Mouse (Mus musculus) neural tube, embryonic 10.5 days (tissue): ENCODE results near the gene Stx1b.
A peak's percentile ranks its signal among the peaks of the same experiment; 100 is the strongest.

Experiments used
- DNase-seq: peaks from one replicate; pipeline ENCODE4 v3.0.0-alpha.2; 2017; ENCODE audit warnings: low spot score; ENCODE audit errors: extremely low spot score

The Stx1b gene

DNA sequence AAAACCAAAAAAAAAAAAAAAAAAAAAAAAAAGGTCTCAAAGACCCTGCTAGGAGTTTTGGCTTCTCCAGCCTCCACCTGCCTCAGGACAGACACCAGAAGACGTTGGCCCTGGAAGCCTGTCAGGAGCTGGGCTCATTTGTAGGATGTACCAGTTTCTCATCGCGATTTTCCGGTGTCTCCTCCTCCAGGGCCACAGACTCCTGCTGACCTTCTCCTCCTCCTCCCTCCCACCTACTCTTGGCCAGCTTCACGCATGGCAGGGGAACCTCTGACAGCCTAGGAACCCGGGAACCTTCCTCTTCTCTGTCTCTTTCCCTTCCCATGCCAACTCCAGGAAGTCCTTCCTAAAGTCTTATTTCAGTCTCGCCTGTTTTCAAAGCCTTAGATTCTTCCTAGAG lies 7.3 kb downstream of the Stx1b start:
- no peak for DNase-seq

DNA sequence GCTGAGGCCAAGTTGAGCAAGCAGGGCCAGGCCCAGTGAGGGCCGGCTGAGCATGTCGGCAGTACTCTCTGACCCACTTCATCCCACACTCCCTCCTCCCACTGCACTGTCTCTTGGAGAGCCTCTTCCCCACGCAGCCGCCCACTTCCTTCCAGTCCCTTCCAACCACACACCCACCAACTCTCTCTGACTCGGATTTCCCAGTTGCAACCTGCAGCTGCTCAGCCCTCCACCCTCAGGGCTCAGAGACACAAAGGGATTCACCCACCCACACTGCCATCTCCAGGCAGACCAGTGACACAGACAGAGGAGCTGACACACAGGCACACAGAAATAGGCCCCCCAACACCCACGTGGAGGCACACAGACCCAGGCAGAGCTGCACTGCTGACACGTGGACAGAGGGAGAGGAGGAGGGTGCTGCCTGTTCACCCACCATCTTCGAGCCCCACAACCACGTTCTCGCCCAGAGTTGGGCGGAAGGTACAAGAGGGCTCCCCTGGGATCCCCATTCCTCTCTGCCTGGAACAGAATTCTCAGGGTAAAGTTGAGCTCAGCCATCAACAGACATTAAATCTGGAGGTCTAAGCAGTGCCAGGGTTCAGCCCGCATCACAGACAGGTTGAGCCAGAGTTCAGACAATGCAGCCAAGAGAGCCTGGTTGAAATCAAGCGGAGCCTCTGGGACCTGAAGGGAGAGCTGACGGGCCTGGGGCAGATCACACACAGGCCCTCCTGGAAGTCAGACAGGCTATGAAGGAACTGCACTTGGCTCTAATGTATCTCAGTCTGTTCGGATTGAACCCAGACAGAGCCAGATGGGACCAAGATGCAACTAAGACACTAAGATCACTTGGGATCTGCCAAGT lies 8.2 kb downstream of the Stx1b start:
- DNase-seq = no peak

DNA sequence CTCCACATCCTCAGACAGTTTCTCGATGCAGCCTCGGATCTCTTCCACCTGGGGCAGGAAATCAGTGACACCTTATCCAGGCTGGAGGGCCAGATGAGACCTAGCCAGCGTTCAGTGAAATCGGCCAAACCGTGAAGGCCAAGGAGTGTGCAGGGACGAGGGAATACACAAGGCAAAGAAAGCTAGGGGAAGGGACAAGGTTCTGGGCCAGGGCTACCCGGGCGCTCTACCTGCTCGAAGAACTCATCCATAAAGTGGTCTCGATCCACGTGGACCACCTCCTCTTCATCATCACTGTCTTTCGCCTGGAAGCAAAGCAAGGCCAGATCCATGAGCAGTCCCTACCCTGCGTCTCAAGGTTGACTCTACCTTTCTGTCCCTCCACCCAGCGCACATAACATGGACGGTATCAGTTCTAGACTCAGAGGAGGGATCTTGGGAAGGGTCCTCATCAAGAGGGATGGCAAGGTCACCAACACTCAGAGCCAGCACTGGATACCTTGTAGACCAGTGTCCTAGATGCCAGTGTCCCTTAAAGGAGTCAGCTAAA lies 9.2 kb downstream of the Stx1b start:
- DNase-seq = no peak

DNA sequence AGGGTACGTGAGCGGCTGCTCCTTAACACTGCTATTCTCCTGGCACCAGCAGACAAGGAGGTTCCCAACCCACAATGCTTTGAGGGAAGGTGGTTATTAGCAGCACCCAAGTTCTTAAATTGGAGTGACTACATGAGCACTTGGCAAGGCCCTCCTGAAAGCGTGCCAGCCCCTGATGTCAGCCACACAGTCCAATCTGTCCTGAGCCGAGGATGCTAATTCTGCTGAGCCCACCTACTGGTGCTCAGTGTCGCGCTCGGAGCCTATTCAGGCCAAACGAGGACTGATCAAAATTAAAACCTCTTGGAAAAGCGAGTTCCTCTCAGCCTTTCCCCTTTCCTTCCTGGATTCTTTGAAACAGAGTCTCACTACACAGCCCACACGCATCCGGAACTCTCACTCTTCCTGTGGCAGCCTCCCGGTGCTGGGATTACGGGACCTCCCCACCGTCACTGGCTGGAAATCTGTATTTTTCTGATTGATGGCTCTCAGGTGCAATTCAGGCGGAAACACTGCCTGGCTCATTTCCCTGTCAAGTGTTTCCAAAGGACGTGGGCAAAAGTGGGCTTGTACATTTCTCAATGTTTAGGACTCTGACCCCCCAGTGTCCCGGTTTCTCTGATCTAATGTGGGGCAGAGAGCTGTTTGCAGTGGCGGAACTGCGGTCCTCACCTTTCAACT lies 10.0 kb downstream of the Stx1b start:
- DNase-seq = no peak

DNA sequence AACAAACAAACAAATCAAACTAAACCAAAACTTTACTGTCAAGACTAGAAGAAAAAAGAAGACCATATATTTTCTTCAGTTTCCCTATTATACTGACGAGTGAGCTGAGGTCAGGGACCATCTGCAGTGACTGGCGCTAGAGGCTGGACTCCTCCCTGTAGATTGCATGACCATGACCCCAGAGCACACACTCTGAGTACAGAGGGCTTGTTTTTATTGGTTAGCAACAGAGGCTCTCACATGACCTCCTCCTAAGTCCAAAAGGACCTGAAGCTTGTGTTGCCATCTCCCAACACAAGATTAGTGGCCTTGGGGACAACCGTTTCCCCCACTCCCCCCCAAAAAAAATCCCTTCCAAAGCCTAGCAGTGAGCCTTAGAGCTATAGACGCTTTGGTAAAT lies 10.5 kb downstream of the Stx1b start:
- no peak for DNase-seq

DNA sequence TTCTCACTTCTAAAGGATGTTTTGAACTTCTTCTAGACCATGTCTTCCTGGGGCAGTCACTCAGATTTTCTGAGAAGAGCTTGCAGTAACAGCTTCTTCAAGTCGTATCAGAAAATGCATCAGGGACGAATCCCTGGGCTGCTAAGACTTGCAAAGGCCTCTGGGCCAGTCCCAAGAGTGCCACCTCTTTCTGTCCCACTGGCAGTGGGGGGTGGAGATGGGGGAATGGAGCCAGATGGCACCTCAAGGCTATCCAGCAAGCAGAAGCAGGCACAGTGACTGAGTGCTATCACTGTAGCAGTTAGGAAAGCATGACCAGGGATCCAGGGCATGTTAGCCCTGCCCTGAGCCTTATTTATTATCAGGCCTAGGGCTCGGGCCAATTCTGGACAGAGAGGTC lies 12.1 kb downstream of the Stx1b start:
- DNase-seq = no peak

DNA sequence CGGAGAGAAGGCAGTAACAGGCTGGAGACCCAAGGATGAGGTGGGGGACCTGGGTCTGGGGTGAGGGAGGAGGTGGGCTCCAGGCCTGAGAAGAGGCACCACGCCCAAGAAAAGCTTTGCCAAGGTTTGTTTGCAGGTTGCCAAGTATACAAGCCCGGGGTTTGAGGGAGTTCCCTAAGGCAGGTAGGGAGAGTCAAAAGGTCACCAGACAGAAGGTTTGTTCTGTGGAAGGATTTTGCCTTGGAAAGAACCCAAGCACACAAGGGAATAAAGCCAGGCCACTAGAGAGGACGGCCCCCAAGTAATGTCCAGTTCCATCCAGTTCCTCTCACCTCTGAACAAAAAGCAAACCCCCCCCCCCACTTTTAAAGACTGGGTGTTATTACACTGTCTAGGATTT lies 13.1 kb downstream of the Stx1b start:
- DNase-seq = no peak

DNA sequence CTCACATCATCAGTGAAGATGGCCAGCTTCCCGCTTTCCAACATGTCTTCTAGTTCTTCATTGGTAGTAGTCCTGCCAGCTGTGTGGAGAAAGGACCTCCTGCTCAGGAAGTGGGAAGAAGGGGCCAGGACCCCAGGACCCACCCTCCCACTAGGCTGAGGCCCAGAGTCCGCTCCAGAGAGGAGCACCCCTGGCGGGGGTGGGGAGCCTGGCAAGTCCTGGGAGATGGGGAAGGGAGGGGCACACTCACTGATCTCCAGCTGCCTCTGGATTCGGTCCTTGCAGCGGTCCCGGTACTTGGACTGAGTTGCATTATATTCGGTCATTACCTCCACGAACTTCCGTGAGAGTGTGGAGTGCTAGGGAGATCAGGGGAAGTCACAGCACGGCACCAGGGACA lies 13.7 kb downstream of the Stx1b start:
- DNase-seq = no peak

DNA sequence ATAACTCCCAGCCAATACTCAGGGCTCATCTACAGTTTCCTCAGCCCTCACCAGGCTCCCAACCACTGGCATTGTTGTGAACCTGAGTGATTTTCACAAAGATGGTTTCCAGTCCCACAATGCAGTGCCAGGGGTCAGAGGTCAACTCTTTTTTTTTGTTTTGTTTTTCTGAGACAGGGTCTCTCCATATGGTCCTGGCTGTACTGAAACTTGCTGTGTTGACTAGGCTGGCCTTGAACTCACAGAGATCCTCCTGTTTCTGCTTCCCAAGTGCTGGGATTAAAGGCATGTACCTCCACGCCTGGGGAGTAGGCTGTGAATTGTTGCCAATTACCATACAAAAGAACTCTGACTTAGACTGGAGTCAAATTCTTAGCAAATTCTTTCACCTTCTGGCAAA lies 14.5 kb downstream of the Stx1b start:
- no peak for DNase-seq

DNA sequence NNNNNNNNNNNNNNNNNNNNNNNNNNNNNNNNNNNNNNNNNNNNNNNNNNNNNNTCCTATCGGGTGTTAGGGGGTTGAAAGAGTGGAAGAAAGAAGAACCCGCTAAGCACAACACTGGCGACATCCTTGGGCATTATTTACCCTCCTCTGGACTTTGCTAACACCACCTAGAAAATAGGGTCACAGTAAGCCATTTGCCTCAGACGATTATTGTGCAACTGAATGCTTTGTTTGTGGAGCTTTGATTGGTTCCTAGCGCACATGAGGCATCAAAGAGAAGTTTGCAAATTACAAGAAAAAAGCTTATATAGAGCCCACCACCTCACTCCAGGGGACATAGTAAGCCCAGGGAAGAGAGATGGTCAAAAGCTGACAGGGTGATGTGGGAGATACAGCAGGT lies 15.5 kb downstream of the Stx1b start:
- DNase-seq = no peak

DNA sequence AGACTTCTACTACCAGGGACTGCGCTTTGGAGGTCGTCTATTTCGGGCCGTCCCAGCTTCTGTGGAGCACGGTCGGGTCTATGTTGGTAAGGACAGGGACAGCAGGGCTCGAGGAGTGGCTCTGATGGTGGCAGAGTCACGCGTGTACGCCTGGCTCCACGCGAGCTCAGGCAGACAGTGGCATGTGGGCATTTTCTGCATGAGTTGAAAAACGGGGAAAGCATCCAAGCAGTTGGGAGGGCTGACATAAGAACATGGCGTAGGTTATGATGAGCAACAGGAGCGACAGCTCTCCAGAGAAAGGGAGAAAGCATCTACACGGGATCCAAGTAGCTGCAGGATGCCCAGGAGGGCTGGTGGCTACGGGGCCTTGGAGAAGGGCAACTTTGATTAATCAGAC lies 22.0 kb downstream of the Stx1b start:
- no peak for DNase-seq

DNA sequence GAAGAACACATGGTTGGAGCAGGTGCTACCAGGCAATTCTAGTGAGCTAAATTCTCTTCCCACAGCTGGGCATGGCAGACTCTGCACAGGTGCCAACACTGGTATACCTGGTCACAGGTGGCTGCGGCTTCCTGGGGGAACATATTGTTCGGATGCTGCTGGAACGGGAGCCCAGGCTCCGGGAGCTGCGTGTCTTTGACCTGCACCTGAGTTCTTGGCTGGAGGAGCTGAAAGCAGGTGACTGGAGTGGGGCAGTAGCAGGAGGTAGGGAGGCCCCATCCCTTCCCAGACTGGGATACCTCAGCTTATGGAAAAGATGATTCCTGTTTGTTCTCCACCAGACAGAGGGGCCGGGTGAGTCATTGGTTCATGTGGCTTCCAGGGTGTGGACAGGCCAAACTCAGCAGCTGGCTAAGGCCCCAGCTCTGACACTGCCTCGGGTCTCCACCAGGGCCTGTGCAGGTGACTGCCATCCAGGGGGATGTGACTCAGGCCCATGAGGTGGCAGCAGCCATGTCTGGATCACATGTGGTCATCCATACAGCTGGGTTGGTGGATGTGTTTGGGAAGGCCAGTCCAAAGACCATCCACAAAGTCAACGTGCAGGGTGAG lies 23.2 kb downstream of the Stx1b start:
- DNase-seq = no peak

DNA sequence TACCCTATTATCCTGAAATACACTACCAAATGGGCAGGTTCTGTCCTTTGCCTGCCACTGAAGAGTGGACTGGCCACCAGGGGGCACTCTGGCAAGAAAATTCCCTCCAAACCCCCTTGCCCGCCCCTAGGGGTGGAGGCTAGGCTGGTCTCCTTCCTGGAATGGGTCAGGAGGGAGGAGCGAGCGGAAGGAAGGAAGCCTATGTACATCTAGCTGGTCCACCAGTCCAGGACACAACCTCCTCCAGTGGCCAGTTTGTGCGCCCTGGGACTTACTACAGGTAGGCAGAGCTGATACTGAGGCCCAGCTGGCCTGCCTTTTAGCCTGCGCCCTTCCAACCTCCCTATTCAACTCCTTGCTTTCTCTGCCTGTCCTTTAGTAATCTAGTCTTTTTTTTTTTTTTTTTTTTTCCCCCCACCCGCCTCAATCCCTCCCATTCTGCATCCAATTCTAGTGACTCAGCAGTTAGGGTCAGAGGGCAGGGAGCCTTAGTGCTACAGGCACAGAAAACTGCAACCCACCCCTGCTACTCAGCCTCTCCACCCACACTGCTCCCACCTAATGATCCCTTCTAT lies 23.8 kb downstream of the Stx1b start, which contains the start of gene Hsd3b7:
TSS of gene Hsd3b7 (plus strand) at position 170 of the 575 bp plus-strand sequence.
- DNase-seq = peak; percentile 91

DNA sequence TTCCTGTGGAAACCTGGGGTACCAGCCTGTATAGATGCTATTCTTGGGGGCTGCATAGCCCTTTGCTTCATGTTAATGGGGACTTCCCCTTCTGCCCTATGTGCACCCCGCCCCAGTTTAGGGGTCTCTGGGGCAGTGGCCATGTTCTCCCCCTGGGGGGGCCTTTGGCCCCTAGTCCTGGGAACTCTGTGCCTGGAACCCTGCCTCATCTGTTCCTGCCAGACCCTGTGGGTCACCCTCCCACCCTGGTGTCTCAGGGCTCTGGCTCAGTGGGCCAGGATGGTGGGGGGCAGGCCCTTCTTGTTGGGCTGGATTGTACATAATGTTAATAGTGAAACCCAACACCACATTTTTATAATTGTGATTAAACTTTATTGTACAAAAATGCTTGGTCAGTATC lies 24.6 kb downstream of the Stx1b start:
- no peak for DNase-seq

DNA sequence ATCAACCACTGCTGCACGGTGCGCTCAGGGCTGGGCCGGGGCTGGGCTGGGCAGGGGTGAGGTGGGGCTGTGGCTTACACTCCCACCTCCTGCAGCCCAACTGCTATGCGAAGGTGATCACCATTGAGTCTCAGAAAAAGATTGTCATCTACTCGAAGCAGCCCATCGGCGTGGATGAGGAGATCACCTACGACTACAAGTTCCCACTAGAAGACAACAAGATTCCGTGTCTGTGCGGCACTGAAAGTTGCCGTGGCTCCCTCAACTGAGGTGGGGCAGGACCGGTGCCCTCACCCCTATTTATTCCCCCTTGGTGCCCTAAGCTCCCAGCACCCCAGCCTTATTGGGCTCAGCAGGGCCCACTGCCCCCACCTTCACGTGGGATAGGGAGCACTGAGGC lies 25.1 kb downstream of the Stx1b start:
- no peak for DNase-seq

DNA sequence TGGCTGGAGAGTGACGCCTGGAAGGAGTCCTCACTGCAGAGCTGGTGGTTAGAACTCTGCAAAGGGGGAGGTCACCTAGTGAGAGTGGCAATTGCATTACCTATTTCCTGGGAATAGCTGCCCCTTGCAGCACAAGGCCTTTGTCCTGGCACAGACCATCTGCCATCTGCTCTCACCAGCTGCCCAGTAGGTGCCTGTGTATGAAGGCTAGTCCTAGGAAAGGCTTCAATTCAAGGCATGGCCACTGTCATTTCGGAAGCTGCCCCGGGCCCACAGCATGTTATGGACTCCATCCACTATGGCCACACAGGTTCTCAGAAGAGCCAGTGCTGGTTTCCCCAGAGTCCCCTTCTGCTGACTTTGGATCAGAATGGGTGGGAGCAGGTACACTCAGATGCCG lies 25.8 kb downstream of the Stx1b start:
- no peak for DNase-seq

DNA sequence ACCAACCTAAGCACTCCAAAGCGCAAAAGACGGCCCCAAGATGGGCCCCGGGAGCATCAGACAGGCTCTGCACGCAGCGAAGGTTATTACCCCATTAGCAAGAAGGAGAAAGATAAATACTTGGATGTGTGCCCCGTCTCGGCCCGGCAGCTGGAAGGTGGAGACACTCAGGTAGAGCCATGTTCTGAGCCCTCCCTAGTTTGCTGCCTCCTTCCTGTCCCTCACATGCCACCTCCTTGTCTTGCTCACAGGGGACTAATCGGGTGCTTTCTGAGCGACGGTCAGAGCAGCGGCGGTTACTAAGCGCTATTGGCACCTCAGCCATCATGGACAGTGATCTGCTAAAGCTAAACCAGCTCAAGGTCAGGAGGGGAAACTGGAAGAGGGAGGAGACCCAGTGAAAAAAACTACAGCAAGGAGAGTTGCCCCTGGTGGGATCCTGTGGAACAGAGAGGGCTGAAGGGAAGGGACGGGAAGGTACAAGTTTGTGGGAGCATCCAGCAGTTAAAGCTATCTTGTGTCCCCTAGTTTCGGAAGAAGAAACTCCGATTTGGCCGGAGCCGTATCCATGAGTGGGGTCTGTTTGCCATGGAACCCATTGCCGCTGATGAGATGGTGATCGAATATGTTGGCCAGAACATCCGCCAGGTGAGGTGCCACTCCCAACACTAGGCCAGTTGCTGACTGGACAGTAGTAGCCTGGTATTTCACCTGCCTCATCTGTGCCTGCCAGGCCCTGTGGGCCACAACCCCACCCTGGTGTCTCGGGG lies 27.1 kb downstream of the Stx1b start:
- DNase-seq = no peak

DNA sequence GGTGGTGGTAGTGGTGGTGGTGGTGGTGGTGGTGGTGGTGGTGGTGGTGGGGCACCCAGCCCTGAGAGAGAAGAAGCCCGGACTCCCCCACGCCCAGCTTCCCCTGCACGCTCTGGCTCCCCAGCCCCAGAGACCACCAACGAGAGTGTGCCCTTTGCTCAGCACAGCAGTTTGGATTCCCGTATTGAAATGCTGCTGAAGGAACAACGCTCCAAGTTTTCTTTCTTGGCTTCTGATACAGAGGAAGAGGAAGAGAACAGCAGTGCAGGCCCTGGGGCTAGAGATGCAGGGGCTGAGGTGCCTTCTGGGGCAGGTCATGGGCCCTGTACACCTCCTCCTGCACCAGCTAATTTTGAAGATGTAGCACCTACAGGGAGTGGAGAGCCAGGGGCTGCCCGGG lies 39.0 kb downstream of the Stx1b start, which contains the start of gene Gm49388:
TSS of gene Gm49388 (plus strand) at position 301 of the 400 bp plus-strand sequence.
- DNase-seq = no peak

DNA sequence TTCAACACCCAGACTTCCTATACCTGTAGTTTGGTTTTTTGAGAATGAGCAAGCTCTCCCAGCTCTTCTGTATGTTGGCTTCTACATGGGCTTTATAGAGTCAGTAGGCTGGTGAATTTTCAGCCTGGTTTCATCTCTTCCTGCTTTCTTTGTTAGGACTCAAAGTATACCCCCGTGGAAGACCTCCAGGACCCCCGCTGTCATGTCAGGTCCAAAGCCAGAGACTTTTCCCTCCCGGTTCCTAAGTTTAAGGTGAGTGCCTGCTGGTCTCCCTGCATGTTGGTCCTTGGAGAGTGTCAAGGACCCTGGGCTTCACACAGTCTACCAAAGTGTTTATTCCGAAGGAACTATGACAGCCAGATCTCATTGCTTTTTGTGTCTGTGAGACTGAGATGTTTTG lies 46.0 kb downstream of the Stx1b start:
- DNase-seq = no peak

DNA sequence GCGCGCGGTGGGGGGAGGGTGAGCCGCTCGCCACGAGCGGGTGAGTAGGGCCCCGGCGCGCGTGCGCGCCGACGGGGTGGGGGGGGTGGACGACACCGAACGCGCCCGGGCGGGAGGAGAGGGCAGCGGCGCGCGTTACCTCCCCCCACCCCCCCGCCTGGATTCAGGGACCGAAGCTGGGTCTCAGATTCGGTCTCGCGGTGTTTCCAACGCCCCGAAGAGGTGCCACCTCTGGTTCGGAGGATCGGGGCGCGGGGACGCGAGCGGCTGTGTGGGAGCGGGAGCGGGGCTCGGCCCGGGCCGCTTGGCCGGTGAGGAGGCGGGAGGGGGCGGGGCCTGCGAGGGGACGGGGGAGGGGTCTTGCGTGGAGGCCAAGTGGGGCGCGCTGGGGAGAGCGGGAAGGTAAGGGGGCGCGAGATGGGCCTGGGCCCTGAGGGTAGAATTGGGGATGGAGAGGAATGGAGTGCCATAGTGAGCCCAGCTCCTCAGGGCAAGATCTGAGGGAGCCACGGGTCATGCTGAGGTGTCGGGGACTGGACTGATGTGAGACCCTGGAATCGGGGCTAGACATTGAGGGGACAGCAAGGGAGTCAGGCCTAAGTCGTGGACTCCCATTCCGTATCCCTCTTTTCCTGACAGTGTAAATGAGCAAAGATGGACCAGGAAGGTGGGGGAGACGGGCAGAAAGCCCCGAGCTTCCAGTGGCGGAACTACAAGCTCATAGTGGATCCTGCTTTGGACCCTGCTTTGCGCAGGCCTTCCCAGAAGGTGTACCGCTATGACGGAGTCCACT lies 46.7 kb downstream of the Stx1b start:
- DNase-seq = peak; percentile 80
